Mouse (Mus musculus) heart, embryonic 11.5 days (tissue): ENCODE results near the gene Ppp1r14d. TPM values are rescaled to one million over a fixed set of nuclear protein-coding genes. Genes with fewer than 3 reads are reported as not detected.
A peak's percentile ranks its signal among the peaks of the same experiment; 100 is the strongest.

Experiments used
- ATAC-seq: fragments of 200-750 bp; cut with Nextera tagmentation; replicated peaks from 2 replicates; pipeline ENCODE4 v1.8.0; 2017; ENCODE audit warnings: moderate library complexity; ENCODE audit not compliant: insufficient number of reproducible peaks, low FRiP score, low TSS enrichment
- H3K27ac ChIP-seq: fragments of 300-500 bp; sonication (generic); 2 replicates; pipeline ENCODE4 v1.5.1; 2014; ENCODE audit warnings: mild to moderate bottlenecking, low read depth, low read length
- H3K27me3 ChIP-seq: fragments of 300-500 bp; sonication (generic); 2 replicates; pipeline ENCODE4 v1.6.1; 2014; ENCODE audit warnings: mild to moderate bottlenecking, low read length, mixed read lengths; ENCODE audit not compliant: control insufficient read depth, insufficient read depth
- H3K36me3 ChIP-seq: fragments of 300-500 bp; sonication (generic); 2 replicates; pipeline ENCODE4 v1.6.1; 2014; ENCODE audit warnings: mild to moderate bottlenecking, low read length, moderate library complexity, mixed read lengths; ENCODE audit not compliant: control insufficient read depth, insufficient read depth
- H3K4me1 ChIP-seq: fragments of 300-500 bp; sonication (generic); 2 replicates; pipeline ENCODE4 v1.6.1; 2014; ENCODE audit warnings: low read length; ENCODE audit not compliant: control insufficient read depth, insufficient read depth
- H3K4me2 ChIP-seq: fragments of 300-500 bp; sonication (generic); 2 replicates; pipeline ENCODE4 v1.6.1; 2014; ENCODE audit warnings: mild to moderate bottlenecking, moderate library complexity
- H3K4me3 ChIP-seq: fragments of 300-500 bp; sonication (generic); 2 replicates; pipeline ENCODE4 v1.5.1; 2014; ENCODE audit warnings: low read depth, low read length
- H3K9ac ChIP-seq: fragments of 300-500 bp; sonication (generic); 2 replicates; pipeline ENCODE4 v1.6.1; 2014; ENCODE audit warnings: mild to moderate bottlenecking, low read depth, low read length, moderate library complexity
- H3K9me3 ChIP-seq: fragments of 300-500 bp; sonication (generic); replicated peaks from 2 replicates; pipeline ENCODE4 v1.6.1; 2016; ENCODE audit warnings: low read length; ENCODE audit not compliant: control insufficient read depth
- WGBS: fragments of 180-500 bp; shearing (Covaris S2); extraction: QIAGEN DNeasy Blood & Tissue Kit; methylation state at CpG from one replicate; pipeline ENCODE4 v1.1.7; 2014; ENCODE audit not compliant: insufficient replicate concordance; 5-methylcytosine and 5-hydroxymethylcytosine counted together
- polyA plus RNA-seq: library from polyadenylated mRNA; unstranded; fragments of >200 nt; fragmentation: Nextera tagmentation; extraction: Ambion mirVana; gene quantifications from 2 replicates; pipeline ENCODE4 v1.2.1, GENCODE M21; 2014

Gene Ppp1r14d
- polyA plus RNA-seq, 1 experiment from 2014 or later: not detected

GRCm38 (mm10) chr2:119207961-119208343, 21.8 kb downstream of the Ppp1r14d start:
- peak overlapping the region; percentile 75 for H3K9ac ChIP-seq
- peak overlapping the region; percentile 62 for H3K4me2 ChIP-seq
- no peaks in the 10 kb centered on the region for H3K27me3 ChIP-seq
- peak overlapping the region; percentile 66 for H3K27ac ChIP-seq
- ATAC-seq: no peak
- WGBS: 19% methylated on average over 6 of the region's 6 CpGs
- H3K4me3 ChIP-seq: peak overlapping the region; percentile 78
- H3K9me3 ChIP-seq: no peaks in the 10 kb centered on the region
- peaks cover 21% of the 10 kb centered on the region for H3K36me3 ChIP-seq
- H3K4me1 ChIP-seq: peaks cover 12% of the 10 kb centered on the region

- Histone ChIP-seq H3K9ac (no peak overlapping the region), H3K4me1 (peaks cover 12% of the 10 kb centered on the region; the same call in 1 of the 2 replicates), H3K4me2 (no peak overlapping the region), H3K4me3 (no peak overlapping the region), H3K27me3 (no peaks in the 10 kb centered on the region), H3K36me3 (no peaks in the 10 kb centered on the region), H3K9me3 (no peaks in the 10 kb centered on the region), H3K27ac (no peak overlapping the region)
- ATAC-seq: no peak
- WGBS: 74% methylated on average over 4 of the region's 4 CpGs
These were observed 25.7 kb downstream of the Ppp1r14d start for GRCm38 (mm10) chr2:119203871-119204460.

GRCm38 (mm10) chr2:119202914-119203453, 26.7 kb downstream of the Ppp1r14d start:
- WGBS: 63% methylated on average over 5 of the region's 5 CpGs
- ATAC-seq: no peak
- peaks cover 15% of the 10 kb centered on the region for H3K4me1 ChIP-seq
- H3K4me2 ChIP-seq: no peak overlapping the region
- H3K9ac ChIP-seq: no peak overlapping the region
- H3K4me3 ChIP-seq: no peak overlapping the region
- no peak overlapping the region for H3K27ac ChIP-seq
- H3K36me3 ChIP-seq: no peaks in the 10 kb centered on the region
- H3K27me3 ChIP-seq: no peaks in the 10 kb centered on the region
- H3K9me3 ChIP-seq: no peaks in the 10 kb centered on the region

GRCm38 (mm10) chr2:119198934-119199333, 30.8 kb downstream of the Ppp1r14d start:
- ATAC-seq: no peak
- Histone ChIP-seq H3K4me1 (peaks cover 14% of the 10 kb centered on the region), H3K27me3 (no peaks in the 10 kb centered on the region), H3K9ac (no peak overlapping the region), H3K36me3 (no peaks in the 10 kb centered on the region), H3K4me2 (no peak overlapping the region), H3K27ac (no peak overlapping the region), H3K9me3 (no peaks in the 10 kb centered on the region), H3K4me3 (no peak overlapping the region)
- 63% methylated on average over 3 of the region's 3 CpGs for WGBS

GRCm38 (mm10) chr2:119198049-119198448, 31.7 kb downstream of the Ppp1r14d start:
- H3K36me3 ChIP-seq: no peaks in the 10 kb centered on the region
- H3K27ac ChIP-seq: no peak overlapping the region
- no peak overlapping the region for H3K4me3 ChIP-seq
- no peaks in the 10 kb centered on the region for H3K9me3 ChIP-seq
- no peak for ATAC-seq
- peaks cover 13% of the 10 kb centered on the region for H3K4me1 ChIP-seq
- H3K4me2 ChIP-seq: no peak overlapping the region
- H3K27me3 ChIP-seq: no peaks in the 10 kb centered on the region
- 21% methylated on average over 1 of the region's 1 CpGs for WGBS
- H3K9ac ChIP-seq: no peak overlapping the region

- Histone ChIP-seq H3K36me3 (no peaks in the 10 kb centered on the region), H3K4me1 (peaks cover 8% of the 10 kb centered on the region; the same call in 1 of the 2 replicates), H3K9ac (no peak overlapping the region), H3K27ac (no peak overlapping the region), H3K9me3 (no peaks in the 10 kb centered on the region), H3K4me2 (no peak overlapping the region), H3K4me3 (no peak overlapping the region), H3K27me3 (no peaks in the 10 kb centered on the region)
- ATAC-seq: no peak
- WGBS: 61% methylated on average over 1 of the region's 1 CpGs
These were observed 32.2 kb downstream of the Ppp1r14d start for GRCm38 (mm10) chr2:119197493-119197892.

GRCm38 (mm10) chr2:119196316-119197108, 33.2 kb downstream of the Ppp1r14d start:
- ATAC-seq: no peak
- H3K27ac ChIP-seq: no peak overlapping the region

GRCm38 (mm10) chr2:119194140-119194539, 35.6 kb downstream of the Ppp1r14d start:
- H3K9me3 ChIP-seq: no peaks in the 10 kb centered on the region
- H3K9ac ChIP-seq: no peak overlapping the region
- no peak overlapping the region for H3K27ac ChIP-seq
- no peak overlapping the region for H3K4me2 ChIP-seq
- no peak for ATAC-seq
- no peaks in the 10 kb centered on the region for H3K36me3 ChIP-seq
- H3K27me3 ChIP-seq: no peaks in the 10 kb centered on the region
- H3K4me3 ChIP-seq: no peak overlapping the region
- WGBS: 84% methylated on average over 5 of the region's 5 CpGs
- peaks cover 8% of the 10 kb centered on the region; the same call in 1 of the 2 replicates for H3K4me1 ChIP-seq

More at GRCm38 (mm10) chr2:119196316-119197108, 33.2 kb downstream of the Ppp1r14d start:
- Histone ChIP-seq H3K9ac (no peak overlapping the region), H3K4me3 (no peak overlapping the region), H3K9me3 (no peaks in the 10 kb centered on the region), H3K36me3 (no peaks in the 10 kb centered on the region), H3K4me1 (peaks cover 8% of the 10 kb centered on the region; the same call in 1 of the 2 replicates), H3K4me2 (no peak overlapping the region), H3K27me3 (no peaks in the 10 kb centered on the region)
- WGBS: 23% methylated on average over 4 of the region's 4 CpGs
